Mouse (Mus musculus) lung, embryonic 15.5 days (tissue): Measurements from ENCODE around the gene Slc25a23. TPM values are rescaled to one million over a fixed set of nuclear protein-coding genes. Genes with fewer than 3 reads are reported as not detected.
"Not testable (repeated sequence)": the region's sequence is repeated elsewhere in the genome, so short reads cannot be mapped to it uniquely, and the experiment has no call there.

ENCODE experiments used
- ATAC-seq: fragments of 200-750 bp; cut with Nextera tagmentation; 2 replicates; pipeline ENCODE4 v1.8.0; 2017; ENCODE audit warnings: moderate number of reproducible peaks, borderline replicate concordance; ENCODE audit not compliant: low FRiP score, low TSS enrichment; ENCODE audit errors: extremely low read depth
- H3K27ac ChIP-seq: fragments of 300-500 bp; sonication (generic); 2 replicates; pipeline ENCODE4 v1.5.1; 2015; ENCODE audit warnings: moderate library complexity, mild to moderate bottlenecking, inconsistent platforms
- H3K27me3 ChIP-seq: fragments of 300-500 bp; sonication (generic); 2 replicates; pipeline ENCODE4 v1.6.1; 2015; ENCODE audit warnings: inconsistent platforms
- H3K36me3 ChIP-seq: fragments of 300-500 bp; sonication (generic); 2 replicates; pipeline ENCODE4 v1.6.1; 2015; ENCODE audit warnings: inconsistent platforms
- H3K4me1 ChIP-seq: fragments of 300-500 bp; sonication (generic); 2 replicates; pipeline ENCODE4 v1.6.1; 2015; ENCODE audit warnings: inconsistent platforms
- H3K4me2 ChIP-seq: fragments of 300-500 bp; sonication (generic); 2 replicates; pipeline ENCODE4 v1.6.1; 2015; ENCODE audit warnings: inconsistent platforms, mild to moderate bottlenecking, moderate library complexity
- H3K4me3 ChIP-seq: fragments of 300-500 bp; sonication (generic); 2 replicates; pipeline ENCODE4 v1.5.1; 2015; ENCODE audit warnings: mild to moderate bottlenecking, inconsistent platforms
- H3K9ac ChIP-seq: fragments of 300-500 bp; sonication (generic); 2 replicates; pipeline ENCODE4 v1.6.1; 2015; ENCODE audit warnings: inconsistent platforms
- H3K9me3 ChIP-seq: fragments of 300-500 bp; sonication (generic); 2 replicates; pipeline ENCODE4 v1.6.1; 2016; ENCODE audit warnings: inconsistent platforms
- WGBS: fragments of 180-500 bp; shearing (Covaris S2); methylation state at CpG from one replicate; pipeline ENCODE4 v1.1.7; 2015; 5-methylcytosine and 5-hydroxymethylcytosine counted together
- polyA plus RNA-seq: library from polyadenylated mRNA; unstranded; fragments of >200 nt; fragmentation: Nextera tagmentation; extraction: Ambion mirVana; gene quantifications from 2 replicates; pipeline ENCODE4 v1.2.1, GENCODE M21; 2015

Slc25a23 gene
- polyA plus RNA-seq, 1 experiment from 2014 or later, result 9.5 TPM

DNA sequence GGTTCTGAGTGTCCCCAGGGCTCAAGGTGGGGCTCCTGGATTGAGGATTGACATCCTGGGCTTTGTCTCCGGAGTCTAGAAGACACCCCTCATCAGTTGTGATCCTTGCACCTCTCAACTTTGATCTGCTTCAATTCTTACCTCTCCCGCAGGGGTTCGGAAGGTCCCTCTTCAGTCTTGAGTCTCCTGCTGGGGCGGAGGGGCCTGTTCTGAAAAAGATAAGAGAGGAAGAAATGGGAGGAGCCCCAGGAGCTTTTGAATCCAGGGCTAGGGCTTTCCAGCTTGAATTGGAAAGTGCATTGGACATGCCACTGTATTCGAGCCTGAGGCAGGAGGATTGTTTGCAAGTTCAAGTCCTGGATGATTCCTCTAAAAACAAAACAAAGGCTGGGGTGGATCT, 7.2 kb upstream of the Slc25a23 start:
- no peaks in the 10 kb centered on the region for H3K9me3 ChIP-seq
- H3K27ac ChIP-seq, result no peak overlapping the region
- no peaks in the 10 kb centered on the region for H3K36me3 ChIP-seq
- no peak overlapping the region for H3K9ac ChIP-seq
- no peaks in the 10 kb centered on the region for H3K4me1 ChIP-seq
- ATAC-seq, result no peak
- no peak overlapping the region for H3K4me3 ChIP-seq
- peaks cover 27% of the 10 kb centered on the region for H3K27me3 ChIP-seq
- no peak overlapping the region for H3K4me2 ChIP-seq
- WGBS, result 53% methylated on average over 5 of the region's 5 CpGs

DNA sequence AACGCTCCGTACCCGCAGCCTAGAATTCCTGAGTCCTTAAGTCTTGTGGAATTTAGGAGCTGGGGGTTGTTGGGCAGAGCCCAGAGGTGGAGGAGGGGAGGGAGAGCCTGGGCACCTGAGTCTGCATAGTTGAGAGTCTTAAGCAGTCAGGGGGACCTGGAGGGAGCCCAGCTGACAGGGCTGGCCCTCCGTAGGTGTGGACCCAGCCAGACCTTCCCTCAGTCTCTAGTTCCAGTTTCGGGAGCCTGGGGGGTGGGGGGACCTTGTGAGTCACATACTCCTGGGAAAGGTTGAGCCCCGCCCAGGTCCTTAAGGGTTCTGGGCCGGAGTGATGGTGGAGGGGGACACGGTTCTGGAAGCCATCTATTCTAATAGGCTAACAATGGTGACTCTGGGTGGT, 3.4 kb upstream of the Slc25a23 start:
- Histone ChIP-seq H3K27me3 (peaks cover 30% of the 10 kb centered on the region), H3K9ac (0 out of 2 replicates have a peak overlapping the region, but pooled peaks have one; percentile 41), H3K4me3 (peak overlapping the region; percentile 51), H3K9me3 (no peaks in the 10 kb centered on the region), H3K4me1 (peaks cover 16% of the 10 kb centered on the region), H3K36me3 (no peaks in the 10 kb centered on the region), H3K4me2 (peak overlapping the region; percentile 43), H3K27ac (peak overlapping the region; percentile 92)
- no peak for ATAC-seq
- 11% methylated on average over 8 of the region's 8 CpGs for WGBS

GRCm38 (mm10) chr17:57062548-57062947, 2.9 kb upstream of the Slc25a23 start:
- Histone ChIP-seq H3K4me2 (peak overlapping the region; percentile 43), H3K9ac (peak overlapping the region; percentile 41), H3K9me3 (no peaks in the 10 kb centered on the region), H3K4me3 (peak overlapping the region; percentile 51), H3K36me3 (no peaks in the 10 kb centered on the region), H3K4me1 (peaks cover 16% of the 10 kb centered on the region), H3K27ac (peak overlapping the region; percentile 92), H3K27me3 (peaks cover 30% of the 10 kb centered on the region)
- no peak; the same call in 1 of the 2 replicates for ATAC-seq
- WGBS, result under 1% methylated on average over 22 of the region's 22 CpGs

- Histone ChIP-seq H3K9me3 (no peaks in the 10 kb centered on the region), H3K27me3 (peaks cover 30% of the 10 kb centered on the region), H3K4me2 (peak overlapping the region; percentile 43), H3K4me3 (peak overlapping the region; percentile 51), H3K36me3 (0 out of 2 replicates have a peak, but pooled peaks cover 2% of the 10 kb centered on the region), H3K9ac (peak overlapping the region; percentile 41), H3K27ac (peak overlapping the region; percentile 92), H3K4me1 (peaks cover 16% of the 10 kb centered on the region)
- peak; percentile 48 for ATAC-seq
- WGBS, result 1% methylated on average over 39 of the region's 39 CpGs
These were observed 2.4 kb upstream of the Slc25a23 start for GRCm38 (mm10) chr17:57062011-57062521.

DNA sequence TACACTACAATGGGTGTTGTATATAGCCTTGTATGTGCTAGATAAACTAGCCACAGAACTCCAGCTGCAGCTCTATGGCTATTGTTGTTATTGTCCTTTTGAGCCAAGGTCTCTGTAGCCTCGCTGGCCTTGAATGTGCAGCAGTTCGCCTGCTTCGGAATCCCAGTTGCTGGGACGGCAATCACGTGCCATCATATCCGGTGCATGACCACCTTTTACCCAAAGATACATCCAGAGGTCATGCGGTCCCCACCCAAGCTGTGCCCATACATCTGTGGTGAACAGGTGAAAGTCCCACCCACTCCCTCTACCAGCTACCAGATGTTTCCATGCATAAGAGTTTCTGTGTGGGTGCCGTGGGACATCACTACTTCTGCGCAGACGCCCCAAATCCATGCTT, 1.4 kb upstream of the Slc25a23 start:
- no peak for ATAC-seq
- peak overlapping the region; percentile 85; the same call in 1 of the 2 replicates for H3K4me3 ChIP-seq
- peak overlapping the region; percentile 98 for H3K4me2 ChIP-seq
- peaks cover 30% of the 10 kb centered on the region for H3K27me3 ChIP-seq
- peak overlapping the region; percentile 83; the same call in 1 of the 2 replicates for H3K27ac ChIP-seq
- H3K36me3 ChIP-seq, result 0 out of 2 replicates have a peak, but pooled peaks cover 2% of the 10 kb centered on the region
- H3K9ac ChIP-seq, result no peak overlapping the region
- no peaks in the 10 kb centered on the region for H3K9me3 ChIP-seq
- H3K4me1 ChIP-seq, result peaks cover 16% of the 10 kb centered on the region
- 33% methylated on average over 10 of the region's 10 CpGs for WGBS

DNA sequence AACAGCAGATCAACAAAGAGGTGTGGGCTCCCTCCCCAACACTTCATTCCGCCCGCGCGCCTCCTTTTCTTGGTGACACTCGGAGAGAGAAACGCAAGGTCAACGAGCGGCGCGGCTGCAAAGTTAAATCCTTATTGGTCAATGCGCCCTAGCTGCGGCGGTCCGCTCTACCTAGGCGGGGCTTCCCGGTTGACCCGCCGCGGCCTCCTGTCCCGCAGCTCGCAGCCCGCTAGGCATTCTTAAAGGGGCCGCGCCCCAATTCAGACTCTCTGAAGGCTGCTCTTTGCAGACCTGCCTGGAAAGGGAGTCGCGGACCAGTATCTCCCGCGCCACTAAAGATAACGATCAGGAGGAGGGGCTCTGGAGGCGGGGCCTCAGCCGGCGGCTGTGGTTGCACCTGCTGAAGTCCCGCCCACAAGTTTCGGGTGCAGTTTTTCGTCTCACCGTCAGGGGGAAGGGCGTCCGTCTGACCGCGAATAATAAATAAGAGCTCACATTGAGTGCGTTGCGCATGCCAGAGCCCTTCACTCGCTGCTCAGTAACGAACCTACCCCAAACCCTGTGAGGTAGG, 653 bp upstream of the Slc25a23 start:
- Histone ChIP-seq H3K27me3 (peaks cover 30% of the 10 kb centered on the region), H3K4me2 (peak overlapping the region; percentile 98), H3K27ac (peak overlapping the region; percentile 83), H3K4me1 (peaks cover 16% of the 10 kb centered on the region), H3K36me3 (0 out of 2 replicates have a peak, but pooled peaks cover 2% of the 10 kb centered on the region), H3K9me3 (no peaks in the 10 kb centered on the region), H3K9ac (peak overlapping the region; percentile 24; the same call in 1 of the 2 replicates), H3K4me3 (peak overlapping the region; percentile 85)
- peak; percentile 81 for ATAC-seq
- 0% methylated on average over 44 of the region's 44 CpGs for WGBS

- ATAC-seq, result 0 out of 2 replicates have a peak, but pooled peaks have one; percentile 0
- Histone ChIP-seq H3K9ac (peak within 1 kb of the TSS; percentile 66), H3K27ac (peak within 1 kb of the TSS; percentile 83), H3K4me2 (peak within 1 kb of the TSS; percentile 98), H3K36me3 (0 out of 2 replicates have a peak, but pooled peaks cover 2% of the 10 kb centered on the region), H3K4me1 (peaks cover 16% of the 10 kb centered on the region), H3K4me3 (peak within 1 kb of the TSS; percentile 85), H3K9me3 (no peaks in the 10 kb centered on the region), H3K27me3 (peaks cover 30% of the 10 kb centered on the region)
- 0% methylated on average over 16 of the region's 22 CpGs for WGBS
These were observed 675 bp downstream of the Slc25a23 start, which contains the start of gene Crb3 for GRCm38 (mm10) chr17:57058891-57059485. Crb3 (plus strand) TSS chr17:57059105.

GRCm38 (mm10) chr17:57056246-57056645, 3.4 kb downstream of the Slc25a23 start:
- no peak for ATAC-seq
- peaks cover 5% of the 10 kb centered on the region for H3K27me3 ChIP-seq
- no peak overlapping the region for H3K4me3 ChIP-seq
- no peak overlapping the region for H3K9ac ChIP-seq
- H3K9me3 ChIP-seq, result no peaks in the 10 kb centered on the region
- peaks cover 15% of the 10 kb centered on the region for H3K4me1 ChIP-seq
- H3K36me3 ChIP-seq, result peaks cover 10% of the 10 kb centered on the region; the same call in 1 of the 2 replicates
- H3K27ac ChIP-seq, result no peak overlapping the region
- H3K4me2 ChIP-seq, result no peak overlapping the region
- WGBS, result 74% methylated on average over 3 of the region's 3 CpGs

DNA sequence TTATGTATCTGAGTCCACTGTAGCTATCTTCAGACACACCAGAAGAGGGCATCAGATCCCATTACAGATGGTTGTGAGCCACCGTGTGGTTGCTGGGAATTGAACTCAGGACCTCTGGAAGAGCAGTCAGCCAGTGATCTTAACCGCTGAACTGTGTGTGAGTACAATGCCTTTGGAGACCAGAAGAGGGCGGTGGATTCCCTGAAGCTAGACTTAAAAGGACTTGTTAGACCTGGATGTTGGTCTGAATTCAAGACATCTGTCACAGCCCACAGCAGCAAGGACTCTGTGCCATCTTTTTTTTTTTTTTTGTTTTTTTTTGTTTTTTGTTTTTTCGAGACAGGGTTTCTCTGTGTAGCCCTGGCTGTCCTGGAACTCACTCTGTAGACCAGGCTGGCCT, 8.0 kb downstream of the Slc25a23 start:
- not testable (repeated sequence) for ATAC-seq, H3K36me3 ChIP-seq, H3K4me2 ChIP-seq, H3K27ac ChIP-seq, H3K4me3 ChIP-seq, H3K9ac ChIP-seq, H3K9me3 ChIP-seq, H3K4me1 ChIP-seq, H3K27me3 ChIP-seq
- 83% methylated on average over 4 of the region's 4 CpGs for WGBS

DNA sequence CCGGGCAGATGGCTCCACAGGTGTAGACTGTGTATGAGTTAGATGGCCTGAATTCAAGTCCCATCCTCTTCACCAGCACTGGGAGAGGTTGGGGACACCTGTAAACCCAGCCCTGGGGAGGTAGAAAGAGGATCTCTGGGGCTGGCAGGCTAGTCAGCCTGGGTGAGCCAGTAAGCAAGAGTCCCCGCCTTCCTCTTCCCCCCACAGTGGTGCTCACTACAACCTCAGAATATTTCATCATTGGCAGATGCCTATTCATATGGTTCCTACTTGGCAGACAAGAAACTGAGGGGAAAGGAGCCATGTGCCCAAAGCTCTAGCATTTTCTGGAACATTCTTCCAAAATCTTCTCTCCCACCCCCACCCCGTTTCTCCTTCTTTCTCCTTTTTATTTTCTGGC, 10.8 kb downstream of the Slc25a23 start:
- Histone ChIP-seq H3K9ac (no peak overlapping the region), H3K4me3 (no peak overlapping the region), H3K36me3 (peaks cover 8% of the 10 kb centered on the region; the same call in 1 of the 2 replicates), H3K9me3 (no peaks in the 10 kb centered on the region), H3K27me3 (no peaks in the 10 kb centered on the region), H3K4me1 (no peaks in the 10 kb centered on the region), H3K4me2 (no peak overlapping the region), H3K27ac (no peak overlapping the region)
- WGBS, result 92% methylated on average over 3 of the region's 3 CpGs
- ATAC-seq, result no peak

DNA sequence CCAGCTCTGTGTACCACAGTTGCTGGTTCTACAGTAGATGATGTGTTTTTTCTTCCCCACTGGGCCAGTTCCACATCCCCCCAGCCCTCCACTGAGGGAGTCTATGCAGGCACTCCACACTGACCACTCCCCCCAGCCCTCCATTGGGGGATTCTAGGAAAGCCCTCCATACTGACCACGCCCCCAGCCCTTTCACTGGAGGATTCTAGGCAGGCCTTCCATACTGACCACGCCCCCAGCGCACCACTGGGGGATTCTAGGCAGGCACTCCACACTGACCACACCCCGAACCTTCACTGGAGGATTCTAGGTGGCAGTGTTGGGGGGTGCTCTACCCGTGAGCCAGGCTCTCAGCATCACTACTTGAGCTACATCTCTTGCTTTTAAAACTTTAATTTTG, 12.3 kb downstream of the Slc25a23 start:
- Histone ChIP-seq H3K27ac (no peak overlapping the region), H3K9me3 (no peaks in the 10 kb centered on the region), H3K9ac (no peak overlapping the region), H3K4me2 (no peak overlapping the region), H3K36me3 (peaks cover 3% of the 10 kb centered on the region; the same call in 1 of the 2 replicates), H3K4me1 (no peaks in the 10 kb centered on the region), H3K4me3 (no peak overlapping the region), H3K27me3 (no peaks in the 10 kb centered on the region)
- 36% methylated on average over 5 of the region's 5 CpGs for WGBS
- ATAC-seq, result no peak; the same call in 1 of the 2 replicates

- H3K4me1 ChIP-seq, result no peaks in the 10 kb centered on the region
- no peaks in the 10 kb centered on the region for H3K9me3 ChIP-seq
- WGBS, result 71% methylated on average over 8 of the region's 8 CpGs
- no peak within 1 kb of the TSS for H3K4me2 ChIP-seq
- H3K4me3 ChIP-seq, result no peak within 1 kb of the TSS
- no peak within 1 kb of the TSS for H3K27ac ChIP-seq
- peaks cover 8% of the 10 kb centered on the region; the same call in 1 of the 2 replicates for H3K27me3 ChIP-seq
- H3K36me3 ChIP-seq, result no peaks in the 10 kb centered on the region
- no peak within 1 kb of the TSS for H3K9ac ChIP-seq
- ATAC-seq, result no peak
These were observed 18.1 kb downstream of the Slc25a23 start, which contains the start of gene Slc25a41 for GRCm38 (mm10) chr17:57041554-57041953. Slc25a41 (minus strand) TSS chr17:57041654.
